Mouse (Mus musculus): Measurements from ENCODE around the gene Thtpa. TPM values are rescaled to one million over a fixed set of nuclear protein-coding genes. Genes with fewer than 3 reads are reported as not detected.
A peak's percentile ranks its signal among the peaks of the same experiment; 100 is the strongest.

The Thtpa gene
- polyA plus RNA-seq, 1 experiment from 2014 or later, result 34.4 TPM

- peaks cover 60% of the 10 kb centered on the region for H3K4me1 ChIP-seq (ENCODE audit: control insufficient read depth, insufficient read depth, low read depth, low read length)
- peak overlapping the region; percentile 78 for H3K27ac ChIP-seq (ENCODE audit: low read depth, low read length)
- no peaks in the 10 kb centered on the region for H3K27me3 ChIP-seq (replicated peaks; ENCODE audit: control insufficient read depth, insufficient read depth, low read length)
- no peaks in the 10 kb centered on the region for H3K9me3 ChIP-seq (ENCODE audit: control insufficient read depth, low read length)
- H3K4me3 ChIP-seq (ENCODE audit: low read length), result no peak overlapping the region
- peak overlapping the region; percentile 44 for H3K9ac ChIP-seq (ENCODE audit: low read depth, low read length)
- ATAC-seq, result peak; percentile 81
- 26% methylated on average over 9 of the region's 9 CpGs for WGBS
- H3K36me3 ChIP-seq (ENCODE audit: control insufficient read depth, insufficient read depth, low read length), result peaks cover 4% of the 10 kb centered on the region; the same call in 1 of the 2 replicates
- H3K4me2 ChIP-seq (ENCODE audit: low read length), result peak overlapping the region; percentile 39
Measured at GRCm38 (mm10) chr14:55108202-55108870, 13.8 kb downstream of the Thtpa start.

- WGBS, result 10% methylated on average over 21 of the region's 21 CpGs
- Histone ChIP-seq H3K36me3 (ENCODE audit: control insufficient read depth, insufficient read depth, low read length) (peaks cover 6% of the 10 kb centered on the region; the same call in 1 of the 2 replicates), H3K27me3 (replicated peaks; ENCODE audit: control insufficient read depth, insufficient read depth, low read length) (no peaks in the 10 kb centered on the region), H3K4me2 (ENCODE audit: low read length) (peak overlapping the region; percentile 39; the same call in 1 of the 2 replicates), H3K9ac (ENCODE audit: low read depth, low read length) (peak overlapping the region; percentile 52; the same call in 1 of the 2 replicates), H3K4me1 (ENCODE audit: control insufficient read depth, insufficient read depth, low read depth, low read length) (peaks cover 69% of the 10 kb centered on the region), H3K27ac (ENCODE audit: low read depth, low read length) (peak overlapping the region; percentile 78), H3K9me3 (ENCODE audit: control insufficient read depth, low read length) (no peaks in the 10 kb centered on the region), H3K4me3 (ENCODE audit: low read length) (no peak overlapping the region)
- ATAC-seq, result no peak
Measured at GRCm38 (mm10) chr14:55109048-55109873, 14.7 kb downstream of the Thtpa start.

- ATAC-seq, result no peak
- 38% methylated on average over 9 of the region's 9 CpGs for WGBS
- Histone ChIP-seq H3K36me3 (ENCODE audit: control insufficient read depth, insufficient read depth, low read length) (peaks cover 6% of the 10 kb centered on the region; the same call in 1 of the 2 replicates), H3K4me1 (ENCODE audit: control insufficient read depth, insufficient read depth, low read depth, low read length) (peaks cover 68% of the 10 kb centered on the region), H3K9ac (ENCODE audit: low read depth, low read length) (peak overlapping the region; percentile 11), H3K27me3 (replicated peaks; ENCODE audit: control insufficient read depth, insufficient read depth, low read length) (no peaks in the 10 kb centered on the region), H3K4me2 (ENCODE audit: low read length) (no peak overlapping the region; the same call in 1 of the 2 replicates), H3K9me3 (ENCODE audit: control insufficient read depth, low read length) (no peaks in the 10 kb centered on the region), H3K27ac (ENCODE audit: low read depth, low read length) (no peak overlapping the region; the same call in 1 of the 2 replicates), H3K4me3 (ENCODE audit: low read length) (no peak overlapping the region)
Measured at GRCm38 (mm10) chr14:55110076-55110475, 15.5 kb downstream of the Thtpa start.

- Histone ChIP-seq H3K27ac (ENCODE audit: low read depth, low read length) (no peak overlapping the region), H3K9me3 (ENCODE audit: control insufficient read depth, low read length) (no peaks in the 10 kb centered on the region), H3K9ac (ENCODE audit: low read depth, low read length) (no peak overlapping the region), H3K4me2 (ENCODE audit: low read length) (no peak overlapping the region; the same call in 1 of the 2 replicates), H3K4me3 (ENCODE audit: low read length) (no peak overlapping the region), H3K36me3 (ENCODE audit: control insufficient read depth, insufficient read depth, low read length) (peaks cover 6% of the 10 kb centered on the region; the same call in 1 of the 2 replicates), H3K27me3 (replicated peaks; ENCODE audit: control insufficient read depth, insufficient read depth, low read length) (no peaks in the 10 kb centered on the region), H3K4me1 (ENCODE audit: control insufficient read depth, insufficient read depth, low read depth, low read length) (peaks cover 57% of the 10 kb centered on the region)
- WGBS, result 65% methylated on average over 2 of the region's 2 CpGs
- no peak for ATAC-seq
Measured at GRCm38 (mm10) chr14:55111720-55112119, 17.1 kb downstream of the Thtpa start.

- Histone ChIP-seq H3K9ac (ENCODE audit: low read depth, low read length) (peak overlapping the region; percentile 90), H3K4me3 (ENCODE audit: low read length) (peak overlapping the region; percentile 76), H3K4me1 (ENCODE audit: control insufficient read depth, insufficient read depth, low read depth, low read length) (peaks cover 59% of the 10 kb centered on the region), H3K36me3 (ENCODE audit: control insufficient read depth, insufficient read depth, low read length) (peaks cover 6% of the 10 kb centered on the region; the same call in 1 of the 2 replicates), H3K4me2 (ENCODE audit: low read length) (peak overlapping the region; percentile 77), H3K27ac (ENCODE audit: low read depth, low read length) (no peak overlapping the region), H3K9me3 (ENCODE audit: control insufficient read depth, low read length) (no peaks in the 10 kb centered on the region), H3K27me3 (replicated peaks; ENCODE audit: control insufficient read depth, insufficient read depth, low read length) (no peaks in the 10 kb centered on the region)
- ATAC-seq, result no peak
- WGBS, result 69% methylated on average over 50 of the region's 51 CpGs
Measured at GRCm38 (mm10) chr14:55113351-55113974, 18.9 kb downstream of the Thtpa start.

- ATAC-seq, result no peak
- Histone ChIP-seq H3K9me3 (ENCODE audit: control insufficient read depth, low read length) (no peaks in the 10 kb centered on the region), H3K4me1 (ENCODE audit: control insufficient read depth, insufficient read depth, low read depth, low read length) (peaks cover 53% of the 10 kb centered on the region), H3K36me3 (ENCODE audit: control insufficient read depth, insufficient read depth, low read length) (peaks cover 6% of the 10 kb centered on the region; the same call in 1 of the 2 replicates), H3K27ac (ENCODE audit: low read depth, low read length) (peak overlapping the region; percentile 93), H3K9ac (ENCODE audit: low read depth, low read length) (peak overlapping the region; percentile 90), H3K27me3 (replicated peaks; ENCODE audit: control insufficient read depth, insufficient read depth, low read length) (no peaks in the 10 kb centered on the region), H3K4me3 (ENCODE audit: low read length) (peak overlapping the region; percentile 76), H3K4me2 (ENCODE audit: low read length) (peak overlapping the region; percentile 77)
- WGBS, result 7% methylated on average over 26 of the region's 26 CpGs
Measured at GRCm38 (mm10) chr14:55113975-55114645, 19.5 kb downstream of the Thtpa start.

GRCm38 (mm10) chr14:55114759-55115701, 20.4 kb downstream of the Thtpa start:
- peak overlapping the region; percentile 93 for H3K27ac ChIP-seq (ENCODE audit: low read depth, low read length)
- H3K9ac ChIP-seq (ENCODE audit: low read depth, low read length), result peak overlapping the region; percentile 90
- H3K4me2 ChIP-seq (ENCODE audit: low read length), result peak overlapping the region; percentile 77
- peaks cover 44% of the 10 kb centered on the region for H3K4me1 ChIP-seq (ENCODE audit: control insufficient read depth, insufficient read depth, low read depth, low read length)
- H3K27me3 ChIP-seq (replicated peaks; ENCODE audit: control insufficient read depth, insufficient read depth, low read length), result no peaks in the 10 kb centered on the region
- peak overlapping the region; percentile 76 for H3K4me3 ChIP-seq (ENCODE audit: low read length)
- peaks cover 4% of the 10 kb centered on the region; the same call in 1 of the 2 replicates for H3K36me3 ChIP-seq (ENCODE audit: control insufficient read depth, insufficient read depth, low read length)
- WGBS, result under 1% methylated on average over 66 of the region's 78 CpGs
- no peaks in the 10 kb centered on the region for H3K9me3 ChIP-seq (ENCODE audit: control insufficient read depth, low read length)
- ATAC-seq, result peak; percentile 31

GRCm38 (mm10) chr14:55115846-55116245, 21.3 kb downstream of the Thtpa start:
- H3K27ac ChIP-seq (ENCODE audit: low read depth, low read length), result peak overlapping the region; percentile 93
- H3K9me3 ChIP-seq (ENCODE audit: control insufficient read depth, low read length), result no peaks in the 10 kb centered on the region
- peak overlapping the region; percentile 90 for H3K9ac ChIP-seq (ENCODE audit: low read depth, low read length)
- peak overlapping the region; percentile 76 for H3K4me3 ChIP-seq (ENCODE audit: low read length)
- ATAC-seq, result peak; percentile 35
- no peaks in the 10 kb centered on the region for H3K27me3 ChIP-seq (replicated peaks; ENCODE audit: control insufficient read depth, insufficient read depth, low read length)
- WGBS, result 0% methylated on average over 8 of the region's 8 CpGs
- H3K36me3 ChIP-seq (ENCODE audit: control insufficient read depth, insufficient read depth, low read length), result peaks cover 4% of the 10 kb centered on the region; the same call in 1 of the 2 replicates
- H3K4me2 ChIP-seq (ENCODE audit: low read length), result peak overlapping the region; percentile 77
- H3K4me1 ChIP-seq (ENCODE audit: control insufficient read depth, insufficient read depth, low read depth, low read length), result peaks cover 40% of the 10 kb centered on the region
